10 mouse cellular contexts compared by ENCODE assay signal in the genomic region with DNA sequence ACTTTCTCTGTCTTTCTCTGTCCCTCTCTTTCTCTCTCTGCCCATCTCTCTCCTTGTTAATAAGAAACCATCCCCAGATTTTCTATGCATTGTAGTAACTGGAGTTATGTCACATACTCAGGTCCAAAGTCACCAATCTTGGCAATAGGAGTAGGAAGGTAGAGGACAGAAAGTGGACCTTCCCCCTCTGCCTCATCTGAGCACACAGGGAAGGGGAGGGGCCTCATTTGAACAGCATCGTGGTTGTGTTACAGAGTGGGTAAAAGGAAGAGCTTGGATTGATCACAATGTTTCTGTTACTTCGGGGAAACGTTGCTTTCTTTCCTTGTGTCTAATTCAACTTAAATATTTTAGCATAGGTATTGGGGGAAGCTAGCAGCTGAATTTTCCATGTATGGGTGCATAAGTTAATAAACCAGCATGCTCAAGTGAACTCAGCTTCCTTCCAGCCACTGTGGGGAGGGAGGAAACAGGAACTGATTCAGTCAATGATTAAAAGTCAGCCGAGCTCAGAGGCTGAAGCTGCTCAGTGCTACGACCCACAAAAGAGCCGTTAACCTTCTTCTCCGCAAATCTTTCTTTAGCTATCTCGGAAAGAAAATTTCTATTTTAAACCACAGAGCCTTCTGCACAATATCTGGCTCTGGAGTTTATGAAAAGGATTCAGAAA.
DNase-seq lines count a peak whose midpoint lies in the region; ATAC-seq and TF ChIP-seq lines count a peak whose summit lies in the region.
"Had no signal": no experiment of that assay in that cellular context is flagged by ENCODE, and none has a peak within 500 bp of the region (broad histone marks: within the 10 kb centered on the region; RNA-seq: fewer than 3 reads in every experiment).

No protein-coding gene starts in this region.

- no peaks in the 10 kb centered on the region for H3K9me3 ChIP-seq in liver, embryonic 11.5 days (ENCODE audit: control insufficient read depth, low read length)
- no peaks in the 10 kb centered on the region for H3K9me3 ChIP-seq in megakaryocyte, embryonic 14.5 days

- no peak overlapping the region for H3K9ac ChIP-seq in liver, embryonic 11.5 days (ENCODE audit: low read depth, low read length)

- H3K4me1 ChIP-seq in liver, embryonic 11.5 days (replicated peaks; ENCODE audit: control insufficient read depth, insufficient read depth, low read length): no peaks in the 10 kb centered on the region
- peaks cover 3% of the 10 kb centered on the region; the same call in 1 of the 2 replicates for H3K4me1 ChIP-seq in kidney, adult 2 months (ENCODE audit: control insufficient read depth, insufficient read depth, low read length)
- peaks cover 14% of the 10 kb centered on the region for H3K4me1 ChIP-seq in megakaryocyte, embryonic 14.5 days

- TF ChIP-seq POLR2A in kidney, adult 2 months (IDR thresholded peaks at IDR 0.05; ENCODE audit: low read depth, low read length): no peak

- intact Hi-C loops in gastrocnemius, postnatal 14 days (cut with DNase I; ENCODE audit: low total_unique reads): no loop called here

- H3K27me3 ChIP-seq in liver, embryonic 11.5 days (replicated peaks; ENCODE audit: control insufficient read depth, insufficient read depth, low read length): no peaks in the 10 kb centered on the region
- H3K27me3 ChIP-seq in kidney, adult 2 months (replicated peaks; ENCODE audit: control insufficient read depth, insufficient read depth, low read length): no peaks in the 10 kb centered on the region
- H3K27me3 ChIP-seq in megakaryocyte, embryonic 14.5 days (replicated peaks): no peaks in the 10 kb centered on the region

- peak overlapping the region; percentile 16 for H3K4me2 ChIP-seq in liver, embryonic 11.5 days

- no peak for ATAC-seq in liver, embryonic 11.5 days (replicated peaks; ENCODE audit: low FRiP score)

- 29% methylated on average over 8 of the region's 8 CpGs for WGBS in liver, embryonic 11.5 days
- 13% methylated on average over 8 of the region's 8 CpGs for WGBS in kidney, adult 2 months

- TF ChIP-seq CTCF in kidney, adult 2 months (conservative IDR thresholded peaks at IDR 0.05; ENCODE audit: insufficient read depth, insufficient read length, low read depth, low read length): no peak
- TF ChIP-seq CTCF in layer of hippocampus, adult 2 months (conservative IDR thresholded peaks at IDR 0.05): no peak

- H3K27ac ChIP-seq in liver, embryonic 11.5 days (ENCODE audit: low read depth, low read length): no peak overlapping the region
- H3K27ac ChIP-seq in kidney, adult 2 months (ENCODE audit: insufficient read depth, low read depth, low read length): no peak overlapping the region
- no peak overlapping the region for H3K27ac ChIP-seq in layer of hippocampus, adult 2 months

- no peaks in the 10 kb centered on the region for H3K36me3 ChIP-seq in liver, embryonic 11.5 days (ENCODE audit: control insufficient read depth, insufficient read depth, low read length)
- no peaks in the 10 kb centered on the region for H3K36me3 ChIP-seq in kidney, adult 2 months (ENCODE audit: control insufficient read depth, insufficient read depth, low read length)
- H3K36me3 ChIP-seq in megakaryocyte, embryonic 14.5 days (replicated peaks; ENCODE audit: low read length): no peaks in the 10 kb centered on the region

- no peak for DNase-seq in liver, embryonic 11.5 days (ENCODE audit: low spot score)
- no peak for DNase-seq in liver
- DNase-seq in brain, adult 2 months (ENCODE audit: low read depth, low spot score): peak; percentile 17
- peak; percentile 24 for DNase-seq in kidney, adult 2 months
- no peak for DNase-seq in cerebellum, adult 11 months
- no peak for DNase-seq in layer of hippocampus, adult 2 months (ENCODE audit: low spot score in 2 of 2)
- DNase-seq in gastrocnemius, postnatal 14 days: no peak
- DNase-seq: gastrocnemius, postnatal 25 days had no signal

- no peak overlapping the region for H3K4me3 ChIP-seq in liver, embryonic 11.5 days (ENCODE audit: low read depth, low read length)
- no peak overlapping the region for H3K4me3 ChIP-seq in kidney, adult 2 months (ENCODE audit: insufficient read depth, low read depth, low read length)
- peak overlapping the region; percentile 77 for H3K4me3 ChIP-seq in megakaryocyte, embryonic 14.5 days (replicated peaks)
- no peak overlapping the region for H3K4me3 ChIP-seq in layer of hippocampus, adult 2 months
- H3K4me3 ChIP-seq: erythroblast, embryonic 14.5 days had no signal

Comparison
In these comparisons a context has a peak if more than half of its experiments do, and no peak if none do; other contexts are left out.
1. DNase-seq: peak in brain, adult 2 months (single experiment) and kidney, adult 2 months (single experiment); none in liver, embryonic 11.5 days (single experiment), liver (single experiment), cerebellum, adult 11 months (single experiment), layer of hippocampus, adult 2 months (0 of 2) and gastrocnemius, postnatal 14 days (single experiment).